Mouse (Mus musculus) central nervous system, embryonic 14 days (tissue): ENCODE data around the gene Sgf29. TPM values are rescaled to one million over a fixed set of nuclear protein-coding genes. Genes with fewer than 3 reads are reported as not detected.

Experiments
- polyA plus RNA-seq: library from polyadenylated mRNA; depleted of rRNA; stranded (reverse); fragments of >200 nt; gene quantifications from 2 replicates; pipeline ENCODE4 v1.2.3, GENCODE M21; 2012; rRNA removed

The Sgf29 gene
- 57.0 and 60.0 TPM in 2 replicates for polyA plus RNA-seq

DNA sequence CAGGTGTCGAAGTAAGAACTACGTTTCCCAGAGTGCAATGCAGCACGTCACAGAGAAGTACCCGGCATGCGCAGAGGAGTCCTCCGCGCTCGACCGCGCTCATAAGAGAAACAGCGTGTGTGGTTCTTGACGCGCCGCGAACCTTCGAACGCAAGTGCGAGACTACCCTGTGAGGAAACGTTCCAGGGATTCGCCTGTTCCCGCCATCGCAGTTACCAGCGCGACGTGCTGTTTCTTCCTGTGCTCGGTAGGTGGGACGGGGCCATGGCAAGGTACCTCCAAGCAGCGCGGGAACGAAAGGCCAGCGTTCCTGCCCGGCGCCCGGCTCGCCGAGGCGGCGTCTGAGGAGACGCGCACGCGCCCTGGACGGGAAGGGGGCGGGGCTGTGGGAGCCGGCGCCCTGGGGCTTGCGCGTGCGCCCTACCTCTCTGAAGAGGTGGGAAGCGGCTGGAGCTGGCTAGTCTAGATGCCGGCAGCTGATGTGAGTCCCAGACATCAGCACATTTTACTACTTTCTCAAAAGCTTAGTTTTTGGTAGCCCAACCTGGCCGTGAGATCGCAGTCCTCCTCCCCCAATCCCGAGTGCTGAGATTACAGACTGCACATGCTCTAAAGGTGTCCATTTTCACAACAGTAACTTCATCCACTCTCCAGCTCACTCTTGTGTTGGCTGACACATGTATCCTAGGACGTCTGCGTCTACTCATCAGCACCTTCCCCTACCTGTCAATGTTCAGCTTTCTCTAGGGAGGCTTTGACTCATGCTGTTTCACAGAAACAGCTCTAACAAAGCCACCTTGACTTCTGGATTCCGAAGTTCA, at the start of gene Sgf29:
Sgf29 (plus strand) TSS at position 79 of the 821 bp plus-strand sequence.

DNA sequence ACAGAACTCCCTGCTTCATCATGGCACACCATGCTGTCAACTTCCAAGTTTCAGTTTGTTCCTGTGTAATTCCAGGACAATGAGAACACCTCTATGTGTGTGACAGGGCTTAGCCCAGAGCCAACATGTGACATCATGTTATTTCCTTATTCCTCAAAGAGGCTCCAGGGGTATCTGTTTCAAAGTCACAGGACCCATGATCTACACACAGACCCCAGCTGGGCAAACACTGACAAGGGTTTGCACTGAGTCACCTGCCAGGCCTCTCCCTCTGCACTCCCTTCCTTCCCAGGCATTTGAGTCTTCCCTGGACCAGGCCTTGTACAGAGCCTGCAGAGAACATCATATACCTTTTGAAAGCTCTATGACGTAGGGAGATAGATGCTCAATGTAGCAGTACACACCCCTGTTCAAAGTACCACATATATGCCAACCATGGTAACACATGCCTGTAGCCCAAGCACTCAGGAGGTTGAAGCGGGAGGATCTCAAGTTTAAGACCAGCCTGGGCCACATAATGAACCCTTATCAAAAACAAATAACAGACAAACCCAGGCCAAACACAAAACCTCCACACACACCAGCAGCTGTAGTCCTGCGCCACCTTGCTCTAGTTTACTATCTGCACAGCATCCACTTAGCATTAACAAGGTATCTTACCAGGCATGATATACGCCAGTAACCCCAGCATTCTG, 18.1 kb upstream of the Sgf29 start, which contains the start of gene Nupr1:
Nupr1 (minus strand) TSS at position 38 of the 695 bp plus-strand sequence.

DNA sequence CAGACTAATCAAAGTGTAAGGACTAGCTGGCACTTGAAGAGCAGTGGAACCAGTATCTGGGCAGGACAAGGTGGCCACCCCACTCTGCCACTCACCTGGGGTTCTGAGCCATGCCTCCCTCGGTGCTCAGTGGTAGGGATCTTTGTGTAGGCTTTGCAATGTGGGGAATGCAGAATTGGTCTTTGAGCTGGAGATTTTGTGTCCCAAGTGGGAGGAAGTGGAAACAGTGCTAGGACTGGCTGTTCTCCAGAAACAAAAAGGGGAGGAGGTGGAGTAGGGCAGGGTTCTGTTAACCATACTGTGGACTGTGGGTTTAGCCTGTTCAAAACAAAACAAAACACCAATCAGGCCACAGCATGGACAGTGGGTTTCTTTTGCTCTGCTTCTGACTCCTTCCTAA, 27.1 kb downstream of the Sgf29 start, which contains the start of gene Sult1a1:
Sult1a1 (minus strand) TSS at position 226 of the 400 bp plus-strand sequence.

DNA sequence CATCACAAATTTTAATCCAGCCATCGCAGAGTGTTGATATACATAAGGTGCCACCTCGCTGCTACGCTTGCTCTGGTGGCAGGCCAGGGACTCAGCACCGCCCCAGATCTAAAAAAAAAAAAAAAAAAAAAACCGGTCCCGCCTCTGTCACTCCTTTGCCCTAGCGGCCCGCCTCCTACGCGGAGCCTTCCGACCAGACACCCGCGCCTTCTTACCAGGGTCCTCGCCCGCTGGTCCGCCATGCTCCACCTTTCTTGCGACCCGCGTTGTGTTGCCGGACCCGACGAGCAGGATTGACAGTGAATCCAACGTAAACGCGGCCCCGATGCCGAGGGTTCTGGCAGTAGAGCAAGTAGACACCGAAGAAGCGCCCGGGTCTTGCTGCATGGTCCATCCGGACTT, 46.1 kb downstream of the Sgf29 start, which contains the start of gene Bola2:
Bola2 (plus strand) TSS at position 192 of the 402 bp plus-strand sequence.

DNA sequence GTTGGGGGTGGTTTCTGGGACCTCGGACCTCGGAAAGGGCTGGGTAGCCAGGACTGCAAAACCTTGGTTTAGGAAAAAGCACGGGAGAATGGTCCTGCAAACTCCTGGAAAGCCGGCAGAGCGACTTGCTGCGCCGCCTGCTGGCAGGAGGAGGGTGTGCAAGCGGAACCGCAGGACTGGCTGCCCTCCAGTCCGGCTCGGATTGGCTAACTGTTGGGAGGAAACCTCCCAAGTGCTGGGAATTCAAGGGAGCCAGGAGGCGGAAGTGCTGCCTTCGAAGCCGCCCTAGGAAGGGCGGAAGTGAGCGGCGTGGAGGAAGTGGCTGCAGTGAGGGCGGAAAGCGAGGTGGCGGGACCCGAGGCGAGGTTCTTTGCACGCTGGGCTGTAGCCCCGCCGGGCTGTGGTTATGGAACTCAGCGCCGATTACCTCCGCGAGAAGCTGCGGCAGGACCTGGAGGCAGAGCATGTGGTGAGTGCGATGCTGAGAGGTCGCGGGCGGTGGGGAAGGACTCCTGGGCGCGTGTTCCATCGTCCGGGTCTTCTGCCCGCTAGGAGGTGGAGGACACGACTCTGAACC, 46.6 kb downstream of the Sgf29 start, which contains the start of gene Slx1b:
Slx1b (minus strand) TSS at position 154 of the 577 bp plus-strand sequence.

DNA sequence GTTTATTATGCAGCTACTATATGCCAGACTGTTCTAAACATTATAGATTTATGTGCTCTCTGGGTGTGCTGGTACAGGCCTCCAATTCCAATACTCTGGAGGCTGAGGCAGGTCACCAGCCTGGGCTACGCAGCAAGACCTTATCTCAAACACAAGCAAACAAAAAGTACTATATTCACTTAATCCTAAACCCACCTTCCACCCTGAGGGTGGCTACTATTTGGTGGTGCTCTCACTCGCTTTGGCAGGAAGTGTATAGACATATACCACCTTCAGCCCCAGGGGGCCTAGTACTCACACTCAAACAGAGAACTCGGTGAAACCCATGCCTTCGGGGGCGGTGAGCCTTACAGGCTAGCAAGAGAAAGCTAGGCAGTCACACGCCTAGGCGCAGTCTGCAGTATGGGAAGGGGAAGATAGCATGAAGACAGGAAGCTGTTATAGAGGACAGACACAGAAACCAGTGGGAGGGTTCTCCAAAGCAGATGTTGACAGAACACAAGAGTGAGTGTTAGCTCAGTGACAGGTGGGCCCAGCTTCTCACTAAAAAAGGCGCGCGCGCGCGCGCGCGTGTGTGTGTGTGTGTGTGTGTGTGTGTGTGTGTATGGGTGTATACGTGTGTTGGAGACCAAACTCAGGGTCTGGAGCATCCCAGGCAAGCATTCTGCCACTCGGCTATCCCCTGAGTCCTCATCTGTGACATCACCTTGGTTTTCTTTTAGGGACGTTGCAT, 58.5 kb downstream of the Sgf29 start, which contains the start of gene Coro1a:
Coro1a (minus strand) TSS at position 346 of the 733 bp plus-strand sequence.

Other genes with a start within 250 kb of the Sgf29 start
- gene Cd19, start 234.4 kb upstream of the Sgf29 start, polyA plus RNA-seq: 0.06 and 0.09 TPM in 2 replicates
- gene Rabep2, start 220.6 kb upstream of the Sgf29 start, polyA plus RNA-seq: 25.2 and 30.6 TPM in 2 replicates
- 0.54 and 17.8 TPM in 2 replicates for gene Atp2a1, start 186.2 kb upstream of the Sgf29 start, polyA plus RNA-seq
- gene Sh2b1, start 173.9 kb upstream of the Sgf29 start, polyA plus RNA-seq: 84.3 and 86.1 TPM in 2 replicates
- gene Tufm, start 161.9 kb upstream of the Sgf29 start, polyA plus RNA-seq: 113 and 115 TPM in 2 replicates
- gene Atxn2l, start 145.9 kb upstream of the Sgf29 start, polyA plus RNA-seq: 171 and 200 TPM in 2 replicates
- 129 and 135 TPM in 2 replicates for gene Eif3c, start 82.9 kb upstream of the Sgf29 start, polyA plus RNA-seq
- gene Apobr, start 64.4 kb upstream of the Sgf29 start, polyA plus RNA-seq: 0.49 and 0.66 TPM in 2 replicates
- 49.6 and 55.6 TPM in 2 replicates for gene Cln3, start 63.5 kb upstream of the Sgf29 start, polyA plus RNA-seq
- gene Il27, start 54.4 kb upstream of the Sgf29 start, polyA plus RNA-seq: 0.11 TPM in 1 of 2 replicates, not detected in the other
- 7.5 and 10.1 TPM in 2 replicates for gene Nupr1, start 18.4 kb upstream of the Sgf29 start, polyA plus RNA-seq
- gene Sult1a1, start 27.1 kb downstream of the Sgf29 start, polyA plus RNA-seq: 2.0 and 3.4 TPM in 2 replicates
- gene Bola2, start 46.1 kb downstream of the Sgf29 start, polyA plus RNA-seq: 60.3 and 69.1 TPM in 2 replicates
- 43.9 and 47.4 TPM in 2 replicates for gene Slx1b, start 46.5 kb downstream of the Sgf29 start, polyA plus RNA-seq
- gene Coro1a, start 58.5 kb downstream of the Sgf29 start, polyA plus RNA-seq: 87.6 and 91.0 TPM in 2 replicates
- 176 and 184 TPM in 2 replicates for gene Mapk3, start 110.3 kb downstream of the Sgf29 start, polyA plus RNA-seq
- gene Gdpd3, start 117.0 kb downstream of the Sgf29 start, polyA plus RNA-seq: 10.8 and 13.6 TPM in 2 replicates
- gene Ypel3, start 127.6 kb downstream of the Sgf29 start, polyA plus RNA-seq: 193 and 202 TPM in 2 replicates
- gene Tbx6, start 132.2 kb downstream of the Sgf29 start, polyA plus RNA-seq: 1.8 and 1.9 TPM in 2 replicates
- 212 and 213 TPM in 2 replicates for gene Ppp4c, start 143.2 kb downstream of the Sgf29 start, polyA plus RNA-seq
- gene Fam57b, start 148.4 kb downstream of the Sgf29 start, polyA plus RNA-seq: 145 and 162 TPM in 2 replicates
- not detected in 2 replicates for gene 4930451I11Rik, start 182.3 kb downstream of the Sgf29 start, polyA plus RNA-seq
- gene Doc2a, start 198.1 kb downstream of the Sgf29 start, polyA plus RNA-seq: 9.8 and 10.8 TPM in 2 replicates
- gene Hirip3, start 212.7 kb downstream of the Sgf29 start, polyA plus RNA-seq: 94.8 and 104 TPM in 2 replicates
- 82.6 and 86.4 TPM in 2 replicates for gene Ino80e, start 213.1 kb downstream of the Sgf29 start, polyA plus RNA-seq
- gene Taok2, start 235.4 kb downstream of the Sgf29 start, polyA plus RNA-seq: 103 and 114 TPM in 2 replicates